Mouse (Mus musculus) spleen, adult 2 months (tissue): ENCODE data around the gene Rsrc2. TPM values are rescaled to one million over a fixed set of nuclear protein-coding genes. Genes with fewer than 3 reads are reported as not detected.

Experiments used
- DNase-seq, 2 experiments: peaks; one replicate each; pipeline versions ENCODE4 v3.0.0 to v3.0.0-alpha.2; 2012 to 2021; ENCODE audit warnings: low spot score in 2 of 2, low read depth in 1 of 2
- H3K27ac ChIP-seq: fragments of 200-500 bp; 2 replicates; pipeline ENCODE4 v1.5.1; 2012; ENCODE audit warnings: low read length, inconsistent platforms; ENCODE audit not compliant: insufficient read depth
- H3K27me3 ChIP-seq: fragments of 200-500 bp; 2 replicates; pipeline ENCODE4 v1.6.1; 2012; ENCODE audit warnings: mild to moderate bottlenecking, moderate library complexity, low read length, inconsistent platforms; ENCODE audit not compliant: control insufficient read depth, insufficient read depth
- H3K36me3 ChIP-seq: fragments of 200-500 bp; 2 replicates; pipeline ENCODE4 v1.6.1; 2012; ENCODE audit warnings: mild to moderate bottlenecking, low read length, inconsistent platforms; ENCODE audit not compliant: control insufficient read depth, insufficient read depth
- H3K4me1 ChIP-seq: fragments of 200-500 bp; 2 replicates; pipeline ENCODE4 v1.6.1; 2011; ENCODE audit warnings: inconsistent platforms; ENCODE audit not compliant: control insufficient read depth, insufficient read depth, insufficient read length
- H3K4me3 ChIP-seq: fragments of 200-500 bp; 2 replicates; pipeline ENCODE4 v1.5.1; 2011; ENCODE audit warnings: mild to moderate bottlenecking, inconsistent platforms; ENCODE audit not compliant: insufficient read depth, insufficient read length; ENCODE audit errors: extremely low read depth
- CTCF ChIP-seq: fragments of 200-500 bp; IDR thresholded peaks from 2 replicates; pipeline ENCODE4 v1.5.1; 2011; ENCODE audit warnings: mild to moderate bottlenecking, inconsistent platforms; ENCODE audit not compliant: insufficient read depth, insufficient read length, insufficient replicate concordance; ENCODE audit errors: extremely low read depth
- POLR2A ChIP-seq: fragments of 200-500 bp; IDR thresholded peaks from 2 replicates; pipeline ENCODE4 v1.6.1; 2011; ENCODE audit warnings: low read depth, low read length, inconsistent platforms
- WGBS: fragments of 180-500 bp; shearing (Covaris S2); methylation state at CpG from one replicate; pipeline ENCODE4 v1.1.7; 2018; 5-methylcytosine and 5-hydroxymethylcytosine counted together
- polyA plus RNA-seq: library from polyadenylated mRNA; depleted of rRNA; stranded (reverse); fragments of >200 nt; gene quantifications from 2 replicates; pipeline ENCODE4 v1.2.3, GENCODE M21; 2012

Rsrc2 gene
- polyA plus RNA-seq, 1 experiment = 11.3 TPM

- DNase-seq = peak; percentile 86 to 90
- Histone ChIP-seq H3K27ac (peak within 1 kb of the TSS; percentile 85), H3K27me3 (no peaks in the 10 kb centered on the region), H3K4me1 (no peaks in the 10 kb centered on the region), H3K36me3 (peaks cover 9% of the 10 kb centered on the region), H3K4me3 (peak within 1 kb of the TSS; percentile 80)
- TF ChIP-seq CTCF (no peak), POLR2A (peak; percentile 34)
- WGBS = under 1% methylated on average over 83 of the region's 83 CpGs
Measured at GRCm38 (mm10) chr5:123720328-123721311, 28.6 kb downstream of the Rsrc2 start, which contains the start of gene Zcchc8. TSS of gene Zcchc8 (minus strand) at chr5:123721100.

GRCm38 (mm10) chr5:123714622-123715021 is 34.6 kb downstream of the Rsrc2 start:
- Histone ChIP-seq H3K27ac (no peak overlapping the region), H3K4me3 (no peak overlapping the region), H3K36me3 (peaks cover 33% of the 10 kb centered on the region), H3K27me3 (no peaks in the 10 kb centered on the region), H3K4me1 (no peaks in the 10 kb centered on the region)
- no peak for DNase-seq
- 77% methylated on average over 4 of the region's 4 CpGs for WGBS
- TF ChIP-seq POLR2A = no peak
- no peak for TF ChIP-seq CTCF

- TF ChIP-seq CTCF = no peak
- no peak for TF ChIP-seq POLR2A
- H3K4me1 ChIP-seq = no peaks in the 10 kb centered on the region
- no peak overlapping the region for H3K27ac ChIP-seq
- H3K4me3 ChIP-seq = no peak overlapping the region
- 89% methylated on average over 6 of the region's 6 CpGs for WGBS
- H3K36me3 ChIP-seq = peaks cover 36% of the 10 kb centered on the region
- DNase-seq = no peak
- H3K27me3 ChIP-seq = no peaks in the 10 kb centered on the region
Measured at GRCm38 (mm10) chr5:123713782-123714181, 35.4 kb downstream of the Rsrc2 start.

- H3K4me3 ChIP-seq = no peak overlapping the region
- H3K4me1 ChIP-seq = no peaks in the 10 kb centered on the region
- no peak for DNase-seq
- peaks cover 49% of the 10 kb centered on the region for H3K36me3 ChIP-seq
- TF ChIP-seq POLR2A (no peak), CTCF (no peak)
- no peaks in the 10 kb centered on the region for H3K27me3 ChIP-seq
- no peak overlapping the region for H3K27ac ChIP-seq
- 97% methylated on average over 4 of the region's 4 CpGs for WGBS
Measured at GRCm38 (mm10) chr5:123709571-123709970, 39.6 kb downstream of the Rsrc2 start.

- no peak overlapping the region for H3K4me3 ChIP-seq
- H3K4me1 ChIP-seq = no peaks in the 10 kb centered on the region
- 97% methylated on average over 12 of the region's 12 CpGs for WGBS
- no peak for TF ChIP-seq CTCF
- no peak for TF ChIP-seq POLR2A
- DNase-seq = no peak
- H3K27ac ChIP-seq = no peak overlapping the region
- H3K36me3 ChIP-seq = peaks cover 49% of the 10 kb centered on the region
- no peaks in the 10 kb centered on the region for H3K27me3 ChIP-seq
Measured at GRCm38 (mm10) chr5:123708598-123708997, 40.6 kb downstream of the Rsrc2 start.

GRCm38 (mm10) chr5:123700625-123701024 is 48.6 kb downstream of the Rsrc2 start:
- TF ChIP-seq CTCF (no peak), POLR2A (no peak)
- DNase-seq = no peak
- no peaks in the 10 kb centered on the region for H3K4me1 ChIP-seq
- no peaks in the 10 kb centered on the region for H3K27me3 ChIP-seq
- WGBS = 78% methylated on average over 11 of the region's 11 CpGs
- peaks cover 36% of the 10 kb centered on the region for H3K36me3 ChIP-seq
- no peak overlapping the region for H3K4me3 ChIP-seq
- H3K27ac ChIP-seq = no peak overlapping the region

- WGBS = 39% methylated on average over 3 of the region's 3 CpGs
- peak; percentile 44 to 66 for DNase-seq
- Histone ChIP-seq H3K4me3 (no peak overlapping the region), H3K27me3 (no peaks in the 10 kb centered on the region), H3K36me3 (peaks cover 28% of the 10 kb centered on the region), H3K27ac (no peak overlapping the region), H3K4me1 (no peaks in the 10 kb centered on the region)
- no peak for TF ChIP-seq POLR2A
- TF ChIP-seq CTCF = peak; percentile 53; the same call in 1 of the 2 replicates
Measured at GRCm38 (mm10) chr5:123699198-123699597, 50.0 kb downstream of the Rsrc2 start.
